Mouse (Mus musculus): Measurements from ENCODE around the gene Sdk2.
A peak's percentile ranks its signal among the peaks of the same experiment; 100 is the strongest.

Sdk2 gene

GRCm38 (mm10) chr11:113990065-113990464 lies 76.8 kb downstream of the Sdk2 start:
- DNase-seq (ENCODE audit: low spot score), result no peak

DNA sequence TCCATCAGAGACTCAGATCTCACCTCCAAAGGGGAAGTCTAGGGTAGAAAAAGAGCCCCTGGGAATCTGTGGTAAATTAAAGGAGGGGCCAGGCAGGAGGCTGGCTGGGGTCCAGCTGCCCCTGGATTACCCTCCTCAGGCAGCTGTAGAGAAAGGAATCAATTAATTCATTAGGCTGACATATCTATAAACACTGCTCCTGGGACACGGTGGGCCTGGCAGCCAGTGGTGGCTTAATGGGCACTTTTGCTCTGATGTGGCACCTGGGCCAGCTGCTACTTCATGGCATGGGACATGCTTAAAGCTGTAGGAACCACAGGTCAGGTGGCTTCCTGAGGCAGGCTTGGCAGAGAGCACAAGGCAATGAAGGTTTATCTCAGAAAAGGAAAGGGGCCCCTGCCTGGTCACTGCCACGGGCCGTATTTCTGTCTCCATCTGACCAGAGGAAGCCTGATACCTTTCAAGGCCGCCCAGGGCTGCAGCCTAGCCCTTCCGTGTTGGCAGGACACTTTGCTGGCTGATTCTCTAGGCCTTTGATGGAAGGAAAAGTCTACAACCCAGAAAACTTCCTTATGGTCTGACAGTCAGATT lies 80.9 kb downstream of the Sdk2 start:
- DNase-seq (ENCODE audit: low spot score), result no peak

DNA sequence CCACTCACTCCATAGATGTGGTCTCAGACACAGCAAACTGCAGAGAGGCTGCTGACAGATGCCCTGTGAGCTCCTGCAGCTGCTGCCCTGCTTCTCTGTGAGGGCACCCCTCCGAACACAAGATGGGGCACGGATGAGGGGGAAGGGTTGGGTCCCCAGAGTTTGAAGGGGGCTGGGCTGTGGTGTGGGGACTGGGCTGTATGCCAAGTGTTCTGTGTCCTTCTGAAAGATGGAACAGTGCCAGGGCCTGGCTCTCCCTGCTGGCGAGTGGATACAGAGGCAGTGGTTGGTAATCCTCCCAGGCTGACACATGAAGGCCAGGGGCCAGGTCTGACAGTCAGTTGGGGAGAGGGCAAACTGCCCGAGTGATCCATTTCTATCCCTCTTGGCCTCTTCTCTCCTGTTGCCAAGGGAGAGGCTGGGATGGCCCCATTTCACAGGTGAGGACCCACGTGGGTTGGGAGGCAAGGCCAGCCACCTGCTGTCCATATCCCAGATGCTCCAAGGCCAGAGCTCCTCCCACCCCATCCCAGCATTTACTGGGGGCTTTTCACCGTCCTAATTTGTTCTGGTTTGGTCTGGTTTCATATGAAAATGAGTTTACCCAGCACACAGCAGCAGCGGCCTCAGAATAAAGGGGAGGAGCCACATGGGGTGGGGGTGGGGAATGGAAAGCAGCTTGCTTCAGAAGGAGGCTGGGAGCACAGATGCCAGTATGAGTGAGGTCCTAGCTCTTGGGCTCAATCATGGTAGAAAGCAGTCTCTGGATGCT lies 84.9 kb downstream of the Sdk2 start:
- DNase-seq (ENCODE audit: low spot score), result no peak

- no peak for DNase-seq (ENCODE audit: low spot score)
These were observed 85.8 kb downstream of the Sdk2 start for GRCm38 (mm10) chr11:113981088-113981487.

DNA sequence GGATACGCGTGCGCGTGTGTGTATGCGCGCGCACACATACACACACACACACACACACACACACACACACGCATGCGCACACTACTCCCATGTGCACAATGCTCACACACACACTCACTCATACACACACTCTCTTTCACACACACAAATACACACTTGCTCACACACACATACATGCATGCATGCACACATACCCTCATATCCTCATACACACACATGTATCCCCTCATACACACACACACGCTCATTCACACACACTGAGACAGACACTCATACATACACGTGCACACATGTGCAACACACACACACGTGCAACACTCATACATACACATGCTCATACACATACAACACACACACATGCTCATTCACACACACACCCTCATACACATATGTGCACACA lies 88.5 kb downstream of the Sdk2 start:
- DNase-seq (ENCODE audit: low spot score), result no peak

DNA sequence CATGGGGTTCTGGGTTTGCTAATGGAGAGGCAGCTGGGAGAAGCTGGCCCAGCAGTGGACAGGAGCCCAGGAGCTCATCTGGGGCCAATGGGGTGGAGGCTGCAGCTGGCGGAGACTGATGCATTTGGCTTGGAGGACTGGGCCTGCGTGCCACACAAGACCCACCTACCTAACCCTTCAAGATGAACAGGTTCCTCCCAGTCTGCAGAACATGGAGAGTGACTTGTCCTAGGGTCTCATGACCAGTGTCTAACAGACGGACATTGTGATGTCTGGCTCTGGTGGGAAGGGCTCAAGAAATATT lies 91.2 kb downstream of the Sdk2 start:
- no peak for DNase-seq (ENCODE audit: low spot score)

DNA sequence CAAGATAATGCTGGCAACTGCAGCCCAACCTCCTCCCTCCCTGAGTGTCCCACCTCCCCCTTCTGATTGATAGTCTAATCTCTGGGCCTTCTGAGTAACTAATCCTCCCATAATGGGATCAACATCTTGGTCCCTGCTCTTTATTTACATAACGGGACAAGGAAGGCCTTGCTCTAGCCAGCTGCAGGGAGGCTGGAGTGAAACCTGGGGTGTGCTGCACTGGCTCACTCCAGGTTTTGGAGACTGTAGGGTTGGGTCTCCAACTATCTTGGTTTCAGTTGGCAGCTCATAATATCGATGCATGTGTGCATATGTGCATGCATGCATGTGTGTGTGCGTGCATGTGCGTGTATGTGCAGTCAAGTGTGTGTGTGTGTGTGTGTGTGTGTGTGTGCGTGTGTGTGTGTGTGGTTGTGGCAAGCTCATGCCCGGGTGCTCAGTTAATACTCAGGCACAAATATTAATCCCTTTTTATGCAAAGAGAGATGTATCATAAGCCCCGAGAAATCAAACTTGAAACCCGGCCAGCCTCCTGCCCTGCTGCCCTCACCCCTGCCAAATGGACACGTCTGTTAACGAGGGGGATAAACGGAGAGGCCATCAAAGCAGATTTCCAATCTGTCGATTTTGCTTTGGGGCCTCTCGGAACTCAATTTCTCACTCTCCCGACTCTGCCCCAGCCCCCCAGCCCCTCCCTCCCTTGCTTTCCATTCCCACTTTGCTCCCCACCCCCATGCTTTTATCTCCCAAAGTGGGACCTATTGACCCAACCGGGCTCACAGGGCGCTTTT lies 91.8 kb downstream of the Sdk2 start:
- DNase-seq (ENCODE audit: low spot score), result no peak

DNA sequence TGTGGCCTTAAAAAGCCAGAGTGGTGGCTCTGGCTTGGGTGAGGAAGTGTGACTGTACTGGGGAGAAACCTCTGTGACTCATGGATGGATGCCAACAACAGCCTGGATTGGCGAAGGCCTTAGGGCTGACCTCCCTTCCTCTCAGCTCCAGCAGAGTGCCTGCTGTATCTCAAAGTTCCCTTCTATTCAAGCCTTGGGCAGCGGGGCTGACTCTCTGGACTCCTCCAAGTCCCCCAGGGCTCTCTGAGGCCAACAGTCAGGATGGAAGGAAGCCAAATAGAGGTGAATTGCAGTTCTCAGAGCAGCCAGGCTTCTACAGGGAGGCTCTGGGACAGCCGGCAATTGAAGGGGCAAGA lies 94.4 kb downstream of the Sdk2 start:
- no peak for DNase-seq (ENCODE audit: low spot score)

- peak; percentile 54 for DNase-seq (ENCODE audit: low spot score)
These were observed 95.0 kb downstream of the Sdk2 start for GRCm38 (mm10) chr11:113971609-113972516.

DNA sequence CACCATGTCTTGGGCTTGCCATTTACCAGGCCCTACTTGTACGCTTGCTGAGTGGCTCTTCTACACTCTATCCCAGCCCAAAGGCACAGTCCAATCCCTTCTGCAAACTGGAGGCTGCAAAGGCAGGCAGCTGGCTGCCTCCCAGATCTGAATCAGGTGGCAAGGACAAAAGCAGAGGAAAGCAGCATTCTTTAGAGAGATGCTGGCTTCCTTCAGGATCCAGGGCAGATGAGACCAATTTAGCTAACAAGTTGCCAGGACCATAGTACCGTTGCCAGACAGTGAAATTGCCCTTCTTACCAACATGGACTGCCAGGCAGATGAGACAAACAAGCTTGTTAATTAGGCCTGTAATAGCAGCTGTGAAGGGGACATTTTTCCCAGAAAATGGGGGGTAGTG lies 96.8 kb downstream of the Sdk2 start:
- no peak for DNase-seq (ENCODE audit: low spot score)

GRCm38 (mm10) chr11:113965214-113965613 lies 101.6 kb downstream of the Sdk2 start:
- DNase-seq (ENCODE audit: low spot score), result no peak

DNA sequence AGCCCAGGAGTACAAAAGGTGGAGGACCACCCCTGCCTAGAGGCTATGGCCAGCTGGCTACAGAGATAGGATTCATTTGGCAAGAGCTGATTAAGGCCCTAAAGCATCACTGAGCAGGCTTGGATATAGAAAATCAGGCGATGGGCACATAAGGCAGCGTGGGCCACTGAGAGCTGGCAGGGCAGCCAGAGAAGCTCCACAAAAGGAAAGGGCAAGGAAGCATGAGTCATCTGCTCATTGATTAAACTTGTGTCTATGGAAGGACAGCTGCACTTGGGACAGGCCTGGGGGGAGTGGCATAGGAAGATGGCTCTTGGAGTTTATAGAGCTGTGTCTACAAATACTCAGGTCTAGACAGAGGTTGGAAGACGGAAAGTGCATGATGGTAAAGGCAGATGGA lies 104.1 kb downstream of the Sdk2 start:
- DNase-seq (ENCODE audit: low spot score), result no peak

- no peak for DNase-seq (ENCODE audit: low spot score)
These were observed 115.2 kb downstream of the Sdk2 start for GRCm38 (mm10) chr11:113951616-113951988.

GRCm38 (mm10) chr11:113950904-113951615 lies 115.8 kb downstream of the Sdk2 start:
- DNase-seq (ENCODE audit: low spot score), result no peak

DNA sequence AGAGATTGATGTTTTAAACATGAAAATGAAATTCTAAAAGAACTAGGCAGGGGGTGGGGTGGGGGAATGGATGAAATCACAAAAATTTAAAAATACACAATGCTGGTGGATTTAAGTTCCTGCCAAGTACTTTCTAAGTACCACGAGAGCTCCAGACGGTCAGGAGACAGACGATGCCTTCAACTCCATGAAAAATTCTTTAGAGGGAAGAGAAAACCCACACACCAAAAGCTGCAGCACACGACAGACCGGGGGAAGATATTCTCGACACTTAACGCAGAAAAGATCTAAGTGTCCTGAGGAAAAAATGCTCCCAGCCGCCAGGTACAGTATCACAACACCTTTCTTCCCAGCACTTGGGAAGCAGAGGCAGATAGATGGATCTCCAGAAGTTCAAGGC lies 118.2 kb downstream of the Sdk2 start:
- DNase-seq (ENCODE audit: low spot score), result peak; percentile 36

DNA sequence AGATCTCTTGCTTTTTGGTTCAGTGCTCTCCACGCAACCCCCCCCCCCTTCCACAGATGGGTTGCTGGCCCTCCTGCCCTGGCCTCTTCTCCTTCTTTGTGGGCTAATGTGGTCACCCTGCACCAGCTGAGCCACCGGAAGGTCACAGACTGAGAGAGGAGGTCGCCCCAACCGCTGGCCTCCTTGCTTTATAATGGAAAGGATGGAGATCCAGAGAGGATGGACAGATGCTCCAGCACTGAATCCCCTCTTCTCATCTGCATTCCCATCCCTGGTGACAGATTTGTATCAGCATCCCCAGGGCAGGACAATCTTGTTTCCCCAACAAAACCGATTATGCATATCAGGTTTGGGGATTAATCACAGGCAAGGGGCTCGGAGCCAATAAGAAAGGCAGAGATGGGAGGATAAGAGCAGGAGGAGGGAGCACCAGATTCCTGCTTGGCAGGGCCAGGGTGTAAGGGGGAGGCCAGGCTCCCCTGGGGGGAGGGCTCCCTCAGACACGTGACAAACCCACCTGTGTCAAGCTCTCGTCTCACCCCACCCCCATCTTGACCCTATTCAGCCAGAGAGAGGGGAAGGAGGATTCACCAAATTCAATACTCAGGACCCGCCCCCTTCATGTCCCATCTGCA lies 124.6 kb downstream of the Sdk2 start:
- no peak for DNase-seq (ENCODE audit: low spot score)

GRCm38 (mm10) chr11:113933678-113934077 lies 133.2 kb downstream of the Sdk2 start:
- DNase-seq (ENCODE audit: low spot score), result no peak

GRCm38 (mm10) chr11:113932909-113933308 lies 133.9 kb downstream of the Sdk2 start:
- DNase-seq (ENCODE audit: low spot score), result no peak

DNA sequence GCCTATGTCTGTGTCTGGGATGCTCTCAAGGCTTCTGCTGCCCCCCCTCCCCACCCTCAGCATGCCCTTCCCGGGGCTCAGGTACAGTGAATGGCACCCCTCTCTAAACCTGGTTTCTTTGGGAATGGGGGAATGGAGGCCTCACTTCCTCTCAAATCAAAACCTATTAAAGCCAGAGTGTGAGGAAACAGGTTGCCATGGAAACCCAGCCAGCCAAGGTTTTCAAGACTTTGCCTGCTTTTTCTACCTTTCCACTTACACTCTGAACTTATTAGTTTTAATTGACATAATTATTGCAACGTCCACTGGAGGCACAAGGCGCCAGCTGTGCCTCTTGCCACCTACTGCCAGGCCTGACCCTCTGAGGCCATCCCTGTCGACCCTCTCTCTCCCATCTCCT lies 135.1 kb downstream of the Sdk2 start:
- peak; percentile 22 for DNase-seq (ENCODE audit: low spot score)

DNA sequence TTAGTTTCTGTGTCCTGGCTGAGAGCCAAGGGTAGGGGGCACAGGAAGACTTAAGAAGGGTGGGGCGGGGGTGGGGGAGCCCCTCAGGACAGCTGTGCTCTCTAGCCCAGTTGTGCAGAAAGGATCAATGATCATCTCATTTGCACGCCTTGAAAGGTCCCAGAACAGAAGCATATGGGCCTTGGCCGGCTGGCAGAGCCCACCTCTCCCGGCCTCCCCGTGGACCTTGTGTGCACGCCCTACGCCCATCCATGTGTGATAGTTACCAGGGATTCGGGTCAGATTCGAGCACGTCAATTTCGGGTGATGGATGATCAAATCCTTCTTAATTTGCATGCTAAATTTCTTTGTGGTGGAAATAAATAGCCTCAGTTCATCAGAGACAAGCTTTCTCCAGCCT lies 136.7 kb downstream of the Sdk2 start:
- DNase-seq (ENCODE audit: low spot score), result no peak

GRCm38 (mm10) chr11:113928831-113929230 lies 138.0 kb downstream of the Sdk2 start:
- no peak for DNase-seq (ENCODE audit: low spot score)
